32 mouse cellular contexts compared by ENCODE assay signal in genomic region chr13:92948560-92948959, GRCm38 (mm10).
DNase-seq lines count a peak whose midpoint lies in the region; ATAC-seq and TF ChIP-seq lines count a peak whose summit lies in the region.
"Had no signal": no experiment of that assay in that cellular context is flagged by ENCODE, and none has a peak within 500 bp of the region (broad histone marks: within the 10 kb centered on the region; RNA-seq: fewer than 3 reads in every experiment).

No protein-coding gene starts in this region.

- TF ChIP-seq CTCF in liver, postnatal 0 days (IDR thresholded peaks at IDR 0.05; ENCODE audit: low read depth), result peak; percentile 31
- TF ChIP-seq CTCF in CH12.LX (conservative IDR thresholded peaks at IDR 0.05 in 1 of 2, IDR thresholded peaks at IDR 0.05 in 1 of 2; ENCODE audit: low read depth in 2 of 2, low read length in 2 of 2), result peak in 1 of 2 experiments; percentile 51; a peak in 2 of 4 replicates

- no peaks in the 10 kb centered on the region for H3K9me3 ChIP-seq in liver, postnatal 0 days (ENCODE audit: low read length)
- no peaks in the 10 kb centered on the region for H3K9me3 ChIP-seq in liver, embryonic 12.5 days (replicated peaks)
- H3K9me3 ChIP-seq in CH12.LX (replicated peaks; ENCODE audit: low read length), result no peaks in the 10 kb centered on the region
- H3K9me3 ChIP-seq: embryonic facial prominence, embryonic 10.5 days; embryonic facial prominence, embryonic 13.5 days; forebrain, embryonic 12.5 days; forebrain, embryonic 15.5 days; heart, embryonic 10.5 days had no signal

- H3K27me3 ChIP-seq in liver, postnatal 0 days (ENCODE audit: insufficient read depth, low read length), result no peaks in the 10 kb centered on the region
- H3K27me3 ChIP-seq in liver, embryonic 12.5 days (replicated peaks), result peaks cover 6% of the 10 kb centered on the region; the same call in 1 of the 2 replicates
- no peaks in the 10 kb centered on the region for H3K27me3 ChIP-seq in CH12.LX (replicated peaks)
- H3K27me3 ChIP-seq: embryonic facial prominence, embryonic 13.5 days; forebrain, embryonic 12.5 days; forebrain, embryonic 15.5 days; heart, embryonic 13.5 days; Patski had no signal

- in situ Hi-C loops in CH12.LX (cut with MboI; ENCODE audit: low pct_ligation_motif_present, low pct_unique_long_range_greater_than_20kb, low sequenced_read_pairs), result no loop called here

- TF ChIP-seq POLR2A in CH12.LX (IDR thresholded peaks at IDR 0.05; ENCODE audit: low read depth, low read length), result no peak

- no peaks in the 10 kb centered on the region for H3K36me3 ChIP-seq in liver, postnatal 0 days (replicated peaks; ENCODE audit: insufficient read depth, low read length)
- no peaks in the 10 kb centered on the region for H3K36me3 ChIP-seq in liver, embryonic 12.5 days
- H3K36me3 ChIP-seq in CH12.LX (replicated peaks in 1 of 2; ENCODE audit: control insufficient read depth in 1 of 2, insufficient read depth in 1 of 2, low read length in 1 of 2), result no peaks in the 10 kb centered on the region
- H3K36me3 ChIP-seq: embryonic facial prominence, embryonic 10.5 days; embryonic facial prominence, embryonic 13.5 days; forebrain, embryonic 12.5 days; forebrain, embryonic 15.5 days; heart, embryonic 10.5 days; heart, embryonic 13.5 days had no signal

- TF ChIP-seq RAD21 in CH12.LX (IDR thresholded peaks at IDR 0.05; ENCODE audit: low read depth, low read length), result peak; percentile 15

- no peaks in the 10 kb centered on the region for H3K79me2 ChIP-seq in CH12.LX (replicated peaks; ENCODE audit: control insufficient read depth, extremely low read depth, insufficient read depth, poor library complexity, severe bottlenecking)

- H3K4me3 ChIP-seq in liver, postnatal 0 days (ENCODE audit: low read depth, low read length), result no peak overlapping the region
- H3K4me3 ChIP-seq in liver, embryonic 12.5 days, result no peak overlapping the region
- no peak overlapping the region for H3K4me3 ChIP-seq in CH12.LX (replicated peaks in 1 of 3; ENCODE audit: low read depth in 2 of 3, low read length in 2 of 3, poor library complexity in 1 of 3)
- H3K4me3 ChIP-seq: embryonic facial prominence, embryonic 10.5 days; embryonic facial prominence, embryonic 13.5 days; erythroblast, embryonic 14.5 days; forebrain, embryonic 12.5 days; forebrain, embryonic 15.5 days; gastrocnemius, adult 2 months; heart, adult 2 months; heart, embryonic 10.5 days; heart, embryonic 13.5 days had no signal

- ATAC-seq in liver, postnatal 0 days, result no peak
- ATAC-seq in liver, embryonic 12.5 days, result no peak
- ATAC-seq in granulocyte monocyte progenitor cell, adult 5-6 weeks (replicated peaks; ENCODE audit: poor library complexity, severe bottlenecking), result peak; percentile 40
- ATAC-seq in neutrophil, adult 5-6 weeks (ENCODE audit: extremely low read depth, insufficient number of reproducible peaks, low FRiP score, poor library complexity, severe bottlenecking), result peak; percentile 48; the same call in 1 of the 2 replicates
- ATAC-seq: CD4-positive, CD25-positive, alpha-beta regulatory T cell, adult 4 months; forebrain, embryonic 15.5 days; hindbrain, postnatal 0 days; inflammation-experienced regulatory T-cells, adult 6 months; Patski had no signal

- H3K4me2 ChIP-seq in liver, postnatal 0 days (ENCODE audit: low read depth, low read length), result no peak overlapping the region
- no peak overlapping the region for H3K4me2 ChIP-seq in liver, embryonic 12.5 days
- H3K4me2 ChIP-seq in CH12.LX (ENCODE audit: insufficient read depth, low read depth, poor library complexity, severe bottlenecking), result no peak overlapping the region
- H3K4me2 ChIP-seq: embryonic facial prominence, embryonic 13.5 days; forebrain, embryonic 12.5 days; forebrain, embryonic 15.5 days; heart, embryonic 13.5 days; hindbrain, embryonic 14.5 days had no signal

- no peaks in the 10 kb centered on the region for H3K4me1 ChIP-seq in liver, postnatal 0 days (ENCODE audit: insufficient read depth)
- H3K4me1 ChIP-seq in liver, embryonic 12.5 days, result no peaks in the 10 kb centered on the region
- H3K4me1 ChIP-seq in CH12.LX (ENCODE audit: control insufficient read depth in 1 of 2, insufficient read depth in 2 of 2), result peaks cover 6 to 29% of the 10 kb centered on the region in 2 experiments
- H3K4me1 ChIP-seq: embryonic facial prominence, embryonic 10.5 days; embryonic facial prominence, embryonic 13.5 days; forebrain, embryonic 12.5 days; forebrain, embryonic 15.5 days; heart, embryonic 10.5 days; heart, embryonic 13.5 days had no signal

- WGBS in liver, postnatal 0 days (ENCODE audit: insufficient replicate concordance), result 50% methylated on average over 2 of the region's 2 CpGs
- 39% methylated on average over 2 of the region's 2 CpGs for WGBS in liver, embryonic 12.5 days (ENCODE audit: insufficient replicate concordance)

- dilution Hi-C loops in CH12.LX (cut with MboI; ENCODE audit: extremely low pct_ligation_motif_present, extremely low pct_unique_long_range_greater_than_20kb, low sequenced_read_pairs), result no loop called here

- H3K9ac ChIP-seq in liver, postnatal 0 days (replicated peaks), result no peak overlapping the region
- H3K9ac ChIP-seq in liver, embryonic 12.5 days, result no peak overlapping the region
- H3K9ac ChIP-seq in CH12.LX (ENCODE audit: insufficient read depth, low read depth), result no peak overlapping the region
- H3K9ac ChIP-seq: embryonic facial prominence, embryonic 13.5 days; forebrain, embryonic 12.5 days; forebrain, embryonic 15.5 days; heart, embryonic 13.5 days; hindbrain, embryonic 14.5 days had no signal

- TF ChIP-seq EP300 in liver, postnatal 0 days (IDR thresholded peaks at IDR 0.05; ENCODE audit: low read depth), result no peak
- TF ChIP-seq EP300 in CH12.LX (IDR thresholded peaks at IDR 0.05; ENCODE audit: low read length), result no peak

- no peak for DNase-seq in liver, postnatal 0 days
- peak; percentile 47 for DNase-seq in CH12.LX (ENCODE audit: extremely low read depth)
- DNase-seq in frontal cortex, adult 2 months (ENCODE audit: extremely low spot score in 1 of 2, low spot score in 1 of 2), result no peak
- no peak for DNase-seq in left cerebral cortex, adult 11 months (ENCODE audit: low spot score)
- no peak for DNase-seq in right cerebral cortex, postnatal 14 days
- DNase-seq: adrenal gland, postnatal 10 days; adrenal gland, postnatal 36 days; cerebellum, adult 11 months; cerebellum, adult 2 months; cerebellum, adult 9-11 months; cerebellum, postnatal 25 days; embryo, embryonic 11 days; gastrocnemius, adult 2 months; gastrocnemius, postnatal 25 days; heart, adult 2 months; heart, postnatal 14 days; heart, postnatal 4 days had no signal

- H3K27ac ChIP-seq in liver, postnatal 0 days (ENCODE audit: low read depth), result no peak overlapping the region
- no peak overlapping the region for H3K27ac ChIP-seq in liver, embryonic 12.5 days
- no peak overlapping the region for H3K27ac ChIP-seq in CH12.LX (ENCODE audit: insufficient read depth, low read depth)
- H3K27ac ChIP-seq: embryonic facial prominence, embryonic 10.5 days; embryonic facial prominence, embryonic 13.5 days; forebrain, embryonic 12.5 days; forebrain, embryonic 15.5 days; gastrocnemius, adult 2 months; heart, adult 2 months; heart, embryonic 10.5 days; heart, embryonic 13.5 days; hindbrain, embryonic 14.5 days; hindbrain, postnatal 0 days had no signal

TF ChIP-seq in CH12.LX, 34 proteins besides CTCF, POLR2A, EP300 and RAD21:
- TF ChIP-seq MXI1 (IDR thresholded peaks at IDR 0.05; ENCODE audit: low read depth, low read length) (no peak), MAX (IDR thresholded peaks at IDR 0.05; ENCODE audit: low read length) (0 out of 2 replicates have a peak, but pooled peaks have one; percentile 43), ELF1 (IDR thresholded peaks at IDR 0.05; ENCODE audit: low read depth, low read length) (peak; percentile 8; the same call in 1 of the 2 replicates), BHLHE40 (IDR thresholded peaks at IDR 0.05; ENCODE audit: low read depth, low read length) (peak; percentile 41), JUN (IDR thresholded peaks at IDR 0.05; ENCODE audit: insufficient read depth, low read depth, low read length) (no peak), MYC (IDR thresholded peaks at IDR 0.05; ENCODE audit: low read depth, low read length) (0 out of 2 replicates have a peak, but pooled peaks have one; percentile 44), MEF2A (IDR thresholded peaks at IDR 0.05; ENCODE audit: borderline replicate concordance, low read depth, low read length) (no peak), SMC3 (IDR thresholded peaks at IDR 0.05; ENCODE audit: low read depth, low read length) (peak; percentile 44)

Comparison
In these comparisons a context has a peak if more than half of its experiments do, and no peak if none do; other contexts are left out.
1. ATAC-seq: peak in granulocyte monocyte progenitor cell, adult 5-6 weeks (single experiment) and neutrophil, adult 5-6 weeks (single experiment); none in liver, postnatal 0 days (single experiment) and liver, embryonic 12.5 days (single experiment).